Mouse (Mus musculus) hindbrain, embryonic 14.5 days (tissue): ENCODE data around the gene Surf4. TPM values are rescaled to one million over a fixed set of nuclear protein-coding genes. Genes with fewer than 3 reads are reported as not detected.

Experiments
- ATAC-seq: fragments of 200-750 bp; cut with Nextera tagmentation; 2 replicates; pipeline ENCODE4 v1.8.0; 2017; ENCODE audit warnings: moderate number of reproducible peaks, mild to moderate bottlenecking, moderate TSS enrichment, moderate library complexity; ENCODE audit not compliant: low FRiP score
- DNase-seq: peaks from one replicate; pipeline ENCODE4 v3.0.0-alpha.2; 2015; ENCODE audit warnings: low spot score
- H3K27ac ChIP-seq: fragments of 300-500 bp; sonication (generic); 2 replicates; pipeline ENCODE4 v1.5.1; 2014; ENCODE audit warnings: mild to moderate bottlenecking, moderate library complexity
- H3K27me3 ChIP-seq: fragments of 300-500 bp; sonication (generic); 2 replicates; pipeline ENCODE4 v1.6.1; 2014; ENCODE audit warnings: mild to moderate bottlenecking, low read length, mixed read lengths; ENCODE audit not compliant: control insufficient read depth, insufficient read depth
- H3K36me3 ChIP-seq: fragments of 300-500 bp; sonication (generic); replicated peaks from 2 replicates; pipeline ENCODE4 v1.6.1; 2014; ENCODE audit not compliant: control insufficient read depth, insufficient read depth
- H3K4me1 ChIP-seq: fragments of 300-500 bp; sonication (generic); replicated peaks from 2 replicates; pipeline ENCODE4 v1.6.1; 2014; ENCODE audit warnings: antibody characterized with exemption, low read length, mixed read lengths; ENCODE audit not compliant: control insufficient read depth, insufficient read depth
- H3K4me2 ChIP-seq: fragments of 300-500 bp; sonication (generic); replicated peaks from 2 replicates; pipeline ENCODE4 v1.6.1; 2014; ENCODE audit warnings: mild to moderate bottlenecking, moderate library complexity
- H3K4me3 ChIP-seq: fragments of 300-500 bp; sonication (generic); replicated peaks from 2 replicates; pipeline ENCODE4 v1.5.1; 2014; ENCODE audit warnings: mild to moderate bottlenecking, low read length
- H3K9ac ChIP-seq: fragments of 300-500 bp; sonication (generic); 2 replicates; pipeline ENCODE4 v1.6.1; 2014
- H3K9me3 ChIP-seq: fragments of 300-500 bp; sonication (generic); 2 replicates; pipeline ENCODE4 v1.6.1; 2016; ENCODE audit warnings: low read length; ENCODE audit not compliant: control insufficient read depth
- WGBS: fragments of 180-500 bp; shearing (Covaris S2); extraction: QIAGEN DNeasy Blood & Tissue Kit; methylation state at CpG from one replicate; pipeline ENCODE4 v1.1.7; 2014; 5-methylcytosine and 5-hydroxymethylcytosine counted together
- polyA plus RNA-seq: library from polyadenylated mRNA; unstranded; fragments of >200 nt; fragmentation: Nextera tagmentation; extraction: Ambion mirVana; gene quantifications from 2 replicates; pipeline ENCODE4 v1.2.1, GENCODE M21; 2014

Surf4 gene
- polyA plus RNA-seq, 1 experiment from 2014 or later = 109 TPM

- 1% methylated on average over 47 of the region's 47 CpGs for WGBS
Measured at GRCm38 (mm10) chr2:26915927-26916728, 17.6 kb downstream of the Surf4 start, which contains the start of the genes Surf2 and Surf1. Surf2 (plus strand) TSS chr2:26916367. Surf1 (minus strand) TSS chr2:26916530.

GRCm38 (mm10) chr2:26914148-26914941, 19.4 kb downstream of the Surf4 start:
- no peak for ATAC-seq
- H3K36me3 ChIP-seq = peaks cover 51% of the 10 kb centered on the region
- no peaks in the 10 kb centered on the region for H3K9me3 ChIP-seq
- H3K9ac ChIP-seq = no peak overlapping the region
- H3K27ac ChIP-seq = no peak overlapping the region
- no peak overlapping the region for H3K4me2 ChIP-seq
- peaks cover 35% of the 10 kb centered on the region for H3K4me1 ChIP-seq
- WGBS = 64% methylated on average over 8 of the region's 8 CpGs
- no peak for DNase-seq
- H3K27me3 ChIP-seq = no peaks in the 10 kb centered on the region
- no peak overlapping the region for H3K4me3 ChIP-seq

More at GRCm38 (mm10) chr2:26915927-26916728, 17.6 kb downstream of the Surf4 start, which contains the start of the genes Surf2 and Surf1:
- peak within 1 kb of the TSS; percentile 63 for H3K9ac ChIP-seq
- H3K27me3 ChIP-seq = no peaks in the 10 kb centered on the region
- H3K9me3 ChIP-seq = no peaks in the 10 kb centered on the region
- peak within 1 kb of the TSS; percentile 58 for H3K27ac ChIP-seq
- H3K4me1 ChIP-seq = peaks cover 31% of the 10 kb centered on the region
- H3K4me3 ChIP-seq = peak within 1 kb of the TSS; percentile 58
- DNase-seq (peak; percentile 82), ATAC-seq (peak; percentile 85)
- H3K4me2 ChIP-seq = peak within 1 kb of the TSS; percentile 88
- peaks cover 69% of the 10 kb centered on the region for H3K36me3 ChIP-seq

GRCm38 (mm10) chr2:26913416-26914147, 20.1 kb downstream of the Surf4 start:
- DNase-seq = no peak
- ATAC-seq = no peak

GRCm38 (mm10) chr2:26912253-26912770, 21.4 kb downstream of the Surf4 start:
- Histone ChIP-seq H3K9ac (peak overlapping the region; percentile 91), H3K27ac (no peak overlapping the region), H3K9me3 (no peaks in the 10 kb centered on the region), H3K4me1 (peaks cover 46% of the 10 kb centered on the region), H3K4me2 (peak overlapping the region; percentile 100), H3K4me3 (peak overlapping the region; percentile 78), H3K36me3 (peaks cover 48% of the 10 kb centered on the region), H3K27me3 (no peaks in the 10 kb centered on the region)
- 72% methylated on average over 5 of the region's 5 CpGs for WGBS
- DNase-seq (no peak), ATAC-seq (no peak)

More at GRCm38 (mm10) chr2:26913416-26914147, 20.1 kb downstream of the Surf4 start:
- Histone ChIP-seq H3K36me3 (peaks cover 45% of the 10 kb centered on the region), H3K27ac (no peak overlapping the region), H3K4me1 (peaks cover 43% of the 10 kb centered on the region), H3K9me3 (no peaks in the 10 kb centered on the region), H3K27me3 (no peaks in the 10 kb centered on the region), H3K9ac (no peak overlapping the region), H3K4me3 (no peak overlapping the region), H3K4me2 (no peak overlapping the region)
- WGBS = 90% methylated on average over 17 of the region's 17 CpGs

- peak overlapping the region; percentile 78 for H3K4me3 ChIP-seq
- H3K36me3 ChIP-seq = peaks cover 59% of the 10 kb centered on the region
- H3K9me3 ChIP-seq = no peaks in the 10 kb centered on the region
- H3K9ac ChIP-seq = peak overlapping the region; percentile 91
- peaks cover 39% of the 10 kb centered on the region for H3K4me1 ChIP-seq
- H3K4me2 ChIP-seq = peak overlapping the region; percentile 100
- peak overlapping the region; percentile 91 for H3K27ac ChIP-seq
- H3K27me3 ChIP-seq = no peaks in the 10 kb centered on the region
- WGBS = 2% methylated on average over 33 of the region's 37 CpGs
- ATAC-seq (peak; percentile 51), DNase-seq (peak; percentile 72)
Measured at GRCm38 (mm10) chr2:26910994-26911765, 22.5 kb downstream of the Surf4 start.

GRCm38 (mm10) chr2:26910124-26910993, 23.4 kb downstream of the Surf4 start, which contains the start of the genes Med22 and Rpl7a:
Med22 (minus strand) TSS chr2:26910677.
Rpl7a (plus strand) TSS chr2:26910764.
- peak within 1 kb of the TSS; percentile 100 for H3K4me2 ChIP-seq
- H3K9me3 ChIP-seq = no peaks in the 10 kb centered on the region
- peaks cover 35% of the 10 kb centered on the region for H3K4me1 ChIP-seq
- no peaks in the 10 kb centered on the region for H3K27me3 ChIP-seq
- peak within 1 kb of the TSS; percentile 91 for H3K27ac ChIP-seq
- peak within 1 kb of the TSS; percentile 78 for H3K4me3 ChIP-seq
- ATAC-seq = peak; percentile 91
- peak; percentile 100 for DNase-seq
- H3K36me3 ChIP-seq = peaks cover 67% of the 10 kb centered on the region
- H3K9ac ChIP-seq = peak within 1 kb of the TSS; percentile 91
- under 1% methylated on average over 69 of the region's 74 CpGs for WGBS

GRCm38 (mm10) chr2:26909387-26909784, 24.3 kb downstream of the Surf4 start:
- no peak overlapping the region for H3K27ac ChIP-seq

More at GRCm38 (mm10) chr2:26909387-26909784, 24.3 kb downstream of the Surf4 start:
- ATAC-seq (no peak), DNase-seq (no peak)
- Histone ChIP-seq H3K4me1 (peaks cover 31% of the 10 kb centered on the region), H3K9me3 (no peaks in the 10 kb centered on the region), H3K9ac (peak overlapping the region; percentile 84), H3K27me3 (no peaks in the 10 kb centered on the region), H3K36me3 (peaks cover 72% of the 10 kb centered on the region), H3K4me2 (peak overlapping the region; percentile 78), H3K4me3 (peak overlapping the region; percentile 78)
